Mouse (Mus musculus): Measurements from ENCODE around the gene Pdhb. TPM values are rescaled to one million over a fixed set of nuclear protein-coding genes. Genes with fewer than 3 reads are reported as not detected.

Gene Pdhb
- polyA plus RNA-seq (2017; shearing (Covaris generic)), result 149 TPM

GRCm38 (mm10) chr14:8172507-8173410 lies at the start of gene Pdhb:
Gene Pdhb (minus strand): TSS chr14:8173025.

GRCm38 (mm10) chr14:8213803-8214224 lies 41.0 kb upstream of the Pdhb start, which contains the start of gene Kctd6:
Gene Kctd6 (plus strand): TSS chr14:8214140.

Other genes with a start within 250 kb of the Pdhb start
- not detected for gene Gm45521, start 215.7 kb downstream of the Pdhb start, polyA plus RNA-seq (2017; shearing (Covaris generic))
- gene Dnase1l3, start 178.5 kb downstream of the Pdhb start, polyA plus RNA-seq (2017; shearing (Covaris generic)), result 1.0 TPM
- gene Abhd6, start 170.1 kb downstream of the Pdhb start, polyA plus RNA-seq (2017; shearing (Covaris generic)), result 27.8 TPM
- 27.8 TPM for gene Rpp14, start 92.7 kb downstream of the Pdhb start, polyA plus RNA-seq (2017; shearing (Covaris generic))
- 53.0 TPM for gene Pxk, start 74.8 kb downstream of the Pdhb start, polyA plus RNA-seq (2017; shearing (Covaris generic))
- 15.5 TPM for gene Kctd6, start 41.1 kb upstream of the Pdhb start, polyA plus RNA-seq (2017; shearing (Covaris generic))
- not detected for gene Acox2, start 86.3 kb upstream of the Pdhb start, polyA plus RNA-seq (2017; shearing (Covaris generic))
- 0.23 TPM for gene Fam107a, start 145.0 kb upstream of the Pdhb start, polyA plus RNA-seq (2017; shearing (Covaris generic))
- gene Oit1, start 205.7 kb upstream of the Pdhb start, polyA plus RNA-seq (2017; shearing (Covaris generic)), result 0.30 TPM

Measured in effector memory CD4-positive, alpha-beta T cell, adult 7 months (primary cell).